Mouse (Mus musculus): ENCODE results near the gene Fam117b.

The Fam117b gene

DNA sequence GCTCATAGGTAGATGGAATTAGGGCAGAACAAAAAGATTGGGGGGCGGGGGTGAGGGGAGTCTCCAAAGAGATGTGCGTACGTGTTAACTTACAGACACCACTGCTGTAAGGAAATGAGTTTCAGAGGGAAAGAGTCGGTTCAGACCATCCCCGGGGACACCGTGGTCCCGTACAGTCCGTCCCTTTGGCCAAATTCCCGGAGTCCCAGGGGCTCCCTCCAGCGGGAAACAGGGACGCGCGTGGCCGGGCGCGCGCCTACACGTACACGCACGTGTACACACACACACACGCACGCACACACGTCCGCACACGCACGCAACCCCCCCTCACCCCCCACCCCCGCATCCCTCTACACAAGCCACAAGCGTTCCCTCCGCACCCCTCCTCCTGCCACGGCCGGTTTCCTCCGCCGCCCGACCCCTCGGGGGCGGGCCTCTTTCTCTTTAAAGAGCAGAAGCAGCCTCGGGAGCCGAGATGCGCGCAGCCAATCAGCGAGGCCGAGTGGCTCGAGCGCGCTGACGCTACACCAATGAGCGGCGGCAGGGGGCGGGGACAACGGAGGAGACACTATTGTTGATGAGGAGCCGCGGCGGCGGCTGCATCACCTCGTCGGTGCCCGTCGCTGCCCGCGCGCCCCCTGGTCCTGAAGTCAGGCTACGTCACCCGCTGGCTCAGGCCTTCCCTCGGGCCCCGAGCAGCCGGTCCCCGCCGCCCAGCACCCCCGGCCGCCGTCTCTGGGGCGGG lies at the start of gene Fam117b:
Gene Fam117b (plus strand): TSS at position 594 of the 745 bp plus-strand sequence.
- peak; percentile 98 for DNase-seq (ENCODE audit: low read depth, low spot score)

DNA sequence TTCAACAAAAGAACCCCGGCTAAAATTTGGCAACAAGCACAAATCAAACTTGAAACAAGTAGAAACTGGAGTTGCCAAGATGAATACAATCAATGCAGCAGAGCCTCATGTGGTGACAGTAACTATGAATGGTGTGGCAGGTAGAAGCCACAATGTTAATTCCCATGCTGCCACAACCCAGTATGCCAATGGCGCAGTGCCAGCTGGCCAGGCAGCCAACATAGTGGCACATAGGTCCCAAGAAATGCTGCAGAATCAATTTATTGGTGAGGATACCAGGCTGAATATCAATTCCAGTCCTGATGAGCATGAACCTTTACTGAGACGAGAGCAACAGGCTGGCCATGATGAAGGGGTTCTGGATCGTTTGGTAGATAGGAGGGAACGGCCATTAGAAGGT lies 44.8 kb upstream of the Fam117b start:
- no peak for DNase-seq (ENCODE audit: low read depth, low spot score)

DNA sequence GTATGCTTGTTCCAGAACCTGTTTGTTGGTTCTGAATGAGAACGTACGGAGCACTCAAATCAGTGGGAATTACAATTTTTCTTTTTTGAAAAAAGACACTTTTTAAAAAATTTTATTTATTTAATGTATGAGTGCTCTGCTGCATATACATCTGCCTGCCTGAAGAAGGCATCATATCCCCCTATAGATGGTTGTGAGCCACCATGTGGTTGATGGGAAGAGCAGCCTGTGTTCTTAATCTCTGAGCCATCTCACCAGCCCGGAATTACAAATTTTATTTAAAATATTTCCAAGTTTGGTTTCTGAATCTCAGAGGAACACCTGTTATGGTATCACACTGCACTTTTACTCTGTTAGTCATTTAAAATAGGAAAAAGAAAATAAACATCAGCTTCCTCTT lies 38.8 kb upstream of the Fam117b start:
- DNase-seq (ENCODE audit: low read depth, low spot score) = no peak

DNA sequence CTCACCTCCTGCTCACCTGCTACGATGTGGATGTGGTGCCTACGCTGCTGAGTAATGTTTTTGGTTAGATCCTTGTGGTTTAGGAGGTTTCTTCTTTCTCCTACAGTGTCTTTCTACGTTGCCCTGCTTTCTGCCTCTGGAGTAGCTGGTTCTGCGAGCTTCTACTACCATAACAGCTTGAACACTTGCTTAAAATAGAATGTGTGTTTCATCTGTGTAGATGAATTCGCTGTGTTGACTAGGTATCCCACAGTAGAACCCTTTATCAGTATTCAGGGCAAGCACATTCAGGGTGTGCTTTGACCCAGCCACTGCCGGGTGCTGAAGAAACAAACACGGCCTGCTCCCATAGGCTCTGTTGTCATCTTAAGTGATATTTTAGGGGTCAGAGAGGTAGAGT lies 34.7 kb upstream of the Fam117b start:
- DNase-seq (ENCODE audit: low read depth, low spot score) = no peak

DNA sequence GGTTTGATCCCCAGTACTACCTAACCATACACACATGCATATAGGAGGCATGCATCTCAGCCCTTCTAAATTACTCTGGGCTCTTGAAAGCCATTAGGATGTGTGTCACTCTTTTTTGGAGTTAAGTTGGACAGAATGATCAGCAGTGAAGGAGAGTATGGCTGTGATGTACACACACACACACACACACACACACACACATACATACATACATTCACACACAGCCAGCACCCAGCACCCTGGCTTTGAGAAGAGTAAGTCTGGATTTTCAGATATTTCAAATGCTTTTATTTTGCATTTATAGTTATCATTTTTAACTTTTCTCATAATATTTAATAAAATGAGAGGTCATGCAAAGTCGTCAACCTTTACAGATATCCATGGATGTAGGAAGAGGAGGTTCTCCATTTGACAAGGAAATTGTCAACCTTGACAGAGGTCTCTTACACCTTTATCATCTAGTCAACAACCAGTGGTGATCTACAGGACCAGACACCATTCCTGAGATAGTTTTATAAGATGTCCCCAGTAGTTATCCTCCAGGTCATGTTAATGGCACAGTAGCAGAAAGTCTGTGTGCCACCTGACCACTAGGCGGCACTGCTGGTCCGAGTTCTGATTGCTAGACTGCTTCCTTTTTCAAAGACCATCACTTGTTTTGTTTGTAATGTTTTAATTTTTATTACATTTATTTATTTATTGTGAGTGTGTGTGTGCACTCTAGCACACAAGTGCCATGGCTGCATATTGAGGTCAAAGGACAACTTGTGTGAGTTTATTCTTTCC lies 29.3 kb upstream of the Fam117b start:
- DNase-seq (ENCODE audit: low read depth, low spot score) = peak; percentile 63

DNA sequence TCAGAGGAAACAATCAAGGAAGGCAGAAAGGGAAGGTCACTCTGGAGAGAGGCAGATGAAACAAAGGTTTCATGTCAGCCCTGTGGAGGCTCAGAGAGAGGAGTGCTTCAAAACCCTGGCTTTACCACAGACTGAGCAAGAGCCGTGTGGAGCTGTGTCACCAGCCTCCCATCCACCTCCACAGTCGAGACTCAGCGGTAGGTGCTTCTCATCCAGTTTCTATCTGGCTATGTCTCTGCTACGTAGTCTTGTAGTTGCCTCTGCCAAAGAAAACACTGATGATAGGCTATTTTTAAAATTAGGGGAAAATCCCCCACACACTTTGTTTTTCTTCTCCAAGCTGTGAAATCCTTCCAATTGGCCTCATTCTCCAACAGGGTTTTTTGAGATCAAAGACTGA lies 25.9 kb upstream of the Fam117b start:
- DNase-seq (ENCODE audit: low read depth, low spot score) = no peak

DNA sequence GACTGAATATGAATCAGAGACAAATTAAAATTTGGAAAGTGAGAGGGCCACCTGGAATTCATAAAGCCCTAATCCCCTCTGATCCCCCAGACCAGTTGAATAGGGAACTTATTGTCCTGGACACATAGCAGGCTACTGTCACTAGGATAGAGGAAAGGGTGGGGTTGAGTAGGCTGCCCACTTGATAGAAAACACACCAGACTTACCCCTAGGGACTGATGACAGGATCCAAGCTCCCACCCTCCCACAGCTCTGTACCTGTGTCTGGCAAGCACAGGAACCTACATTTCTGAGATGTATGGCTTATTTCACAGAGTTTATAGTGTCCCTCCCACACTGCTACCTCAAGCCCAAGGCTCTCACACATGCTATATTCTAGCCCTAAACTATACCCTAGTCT lies 24.8 kb upstream of the Fam117b start:
- no peak for DNase-seq (ENCODE audit: low read depth, low spot score)

DNA sequence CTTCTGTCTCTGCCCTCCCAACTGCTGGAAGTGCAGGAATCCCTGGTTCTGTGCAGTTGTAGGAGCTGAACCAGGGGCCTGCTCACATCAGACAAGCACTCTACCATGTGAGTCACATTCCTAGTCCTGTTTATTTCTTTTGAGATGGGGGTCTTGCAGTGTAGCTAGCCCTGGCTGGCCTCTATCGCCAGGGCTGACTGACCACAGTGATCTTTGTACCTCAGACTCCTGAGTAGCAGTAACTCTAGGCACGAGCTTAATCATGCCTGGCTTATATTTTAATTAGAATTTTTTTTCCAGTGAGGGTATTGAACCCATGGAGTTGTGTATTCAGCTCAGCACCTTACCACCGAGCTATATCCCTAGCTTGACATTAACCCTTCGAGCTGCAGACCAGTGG lies 21.6 kb upstream of the Fam117b start:
- no peak for DNase-seq (ENCODE audit: low read depth, low spot score)

DNA sequence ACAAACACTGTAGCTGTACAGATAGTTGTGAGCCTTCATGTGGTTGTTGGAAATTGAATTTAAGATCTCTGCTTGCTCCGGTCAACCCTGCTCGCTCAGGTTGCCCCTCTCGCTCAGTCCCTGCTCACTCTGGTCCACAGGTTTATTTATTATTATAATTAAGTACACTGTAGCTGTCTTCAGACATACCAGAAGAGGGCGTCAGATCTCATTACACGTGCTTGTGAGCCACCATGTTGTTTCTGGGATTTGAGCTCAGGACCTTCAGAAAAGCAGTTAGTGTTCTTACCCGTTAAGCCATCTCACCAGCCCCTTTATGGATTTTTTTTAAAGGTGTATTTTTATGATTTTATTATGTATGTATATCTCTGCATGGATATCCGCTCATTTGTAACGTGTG lies 20.0 kb upstream of the Fam117b start:
- no peak for DNase-seq (ENCODE audit: low read depth, low spot score)

DNA sequence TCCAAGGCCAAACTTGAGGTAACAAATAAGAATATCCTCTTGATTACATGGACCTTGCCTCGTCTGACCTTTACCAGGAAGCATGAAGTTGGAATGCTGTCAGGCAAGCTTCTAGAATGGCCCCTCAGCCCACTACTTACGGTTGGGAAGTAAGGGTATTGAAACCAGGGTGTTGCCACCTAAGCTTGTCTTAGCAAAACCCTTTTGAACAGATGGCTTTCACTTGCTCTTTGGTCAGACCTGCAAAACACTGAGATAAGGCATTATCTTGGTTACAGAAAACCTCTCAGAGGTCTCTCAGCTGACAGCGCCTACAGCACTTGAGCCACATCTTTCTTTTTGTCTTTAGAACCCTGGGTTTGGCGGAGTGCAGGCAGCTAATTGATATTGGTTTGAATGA lies 18.8 kb upstream of the Fam117b start:
- DNase-seq (ENCODE audit: low read depth, low spot score) = no peak

DNA sequence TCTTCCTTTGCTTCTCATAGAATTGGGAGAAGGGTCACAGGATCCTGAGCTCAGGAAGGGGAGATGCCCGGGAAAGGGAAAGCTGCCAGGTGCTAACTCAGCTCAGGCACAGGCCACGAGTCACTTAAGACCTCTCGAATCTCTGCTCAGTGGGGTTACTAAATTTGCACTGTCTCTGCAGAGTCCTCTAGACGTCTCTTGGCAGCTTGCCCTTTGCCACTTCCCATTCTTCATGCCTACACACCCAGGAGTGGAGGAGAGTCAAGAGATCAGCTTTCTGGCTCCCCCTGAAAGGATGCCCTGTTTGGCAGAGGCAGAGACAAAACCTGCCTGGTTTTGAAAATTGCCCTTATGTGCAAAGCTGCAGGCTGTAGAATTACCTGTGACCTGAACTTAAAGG lies 17.4 kb upstream of the Fam117b start:
- no peak for DNase-seq (ENCODE audit: low read depth, low spot score)

DNA sequence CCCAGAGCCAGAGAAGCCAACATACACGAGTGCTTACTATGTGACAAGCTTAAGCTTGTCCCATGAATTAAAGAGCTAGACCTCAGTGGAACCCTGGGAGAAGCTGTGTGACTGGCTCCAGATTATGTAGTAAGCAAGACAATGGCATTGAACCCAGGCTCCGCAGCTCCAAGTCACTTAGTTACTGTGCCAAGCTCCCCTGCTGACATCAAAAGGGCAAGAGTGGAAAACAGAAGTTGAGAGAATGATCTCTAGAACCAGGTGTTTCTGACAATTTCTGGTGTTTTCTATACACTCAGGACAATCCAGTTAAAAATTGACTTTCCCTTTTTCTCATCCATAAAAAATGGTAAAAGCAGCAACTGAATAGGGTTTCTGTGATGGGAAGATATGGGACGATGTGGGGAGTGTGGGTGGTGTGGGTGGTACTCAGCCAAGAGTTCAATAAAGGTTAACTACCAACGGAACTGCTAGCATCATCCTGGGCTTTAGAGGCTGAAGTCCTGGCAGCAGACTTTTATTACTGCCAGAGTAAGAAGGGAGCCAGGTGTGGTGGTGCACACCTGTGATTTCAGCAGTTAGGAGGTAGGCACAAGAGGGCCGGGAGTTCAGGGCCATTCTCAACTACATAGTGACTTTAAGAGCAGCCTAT lies 15.5 kb upstream of the Fam117b start:
- no peak for DNase-seq (ENCODE audit: low read depth, low spot score)

DNA sequence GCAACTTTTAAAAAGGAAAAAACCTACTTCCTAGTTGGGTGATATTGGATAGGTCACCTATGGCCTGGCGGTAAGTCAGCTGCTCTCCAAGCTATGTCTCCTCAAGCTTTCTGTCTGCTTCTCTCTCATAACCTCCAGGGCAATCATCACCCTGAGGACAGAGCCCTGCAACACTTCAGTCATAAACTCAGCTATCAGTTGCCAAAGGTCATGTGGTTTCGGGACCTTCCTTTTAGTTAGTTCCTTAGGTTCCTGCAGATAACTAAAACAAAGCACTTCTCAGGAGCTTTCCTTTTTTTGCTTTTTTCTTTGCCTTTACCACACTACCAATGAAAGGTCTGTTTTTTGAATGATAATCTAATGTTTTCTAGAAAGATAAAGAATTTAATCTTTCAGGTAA lies 13.1 kb upstream of the Fam117b start:
- DNase-seq (ENCODE audit: low read depth, low spot score) = no peak

DNA sequence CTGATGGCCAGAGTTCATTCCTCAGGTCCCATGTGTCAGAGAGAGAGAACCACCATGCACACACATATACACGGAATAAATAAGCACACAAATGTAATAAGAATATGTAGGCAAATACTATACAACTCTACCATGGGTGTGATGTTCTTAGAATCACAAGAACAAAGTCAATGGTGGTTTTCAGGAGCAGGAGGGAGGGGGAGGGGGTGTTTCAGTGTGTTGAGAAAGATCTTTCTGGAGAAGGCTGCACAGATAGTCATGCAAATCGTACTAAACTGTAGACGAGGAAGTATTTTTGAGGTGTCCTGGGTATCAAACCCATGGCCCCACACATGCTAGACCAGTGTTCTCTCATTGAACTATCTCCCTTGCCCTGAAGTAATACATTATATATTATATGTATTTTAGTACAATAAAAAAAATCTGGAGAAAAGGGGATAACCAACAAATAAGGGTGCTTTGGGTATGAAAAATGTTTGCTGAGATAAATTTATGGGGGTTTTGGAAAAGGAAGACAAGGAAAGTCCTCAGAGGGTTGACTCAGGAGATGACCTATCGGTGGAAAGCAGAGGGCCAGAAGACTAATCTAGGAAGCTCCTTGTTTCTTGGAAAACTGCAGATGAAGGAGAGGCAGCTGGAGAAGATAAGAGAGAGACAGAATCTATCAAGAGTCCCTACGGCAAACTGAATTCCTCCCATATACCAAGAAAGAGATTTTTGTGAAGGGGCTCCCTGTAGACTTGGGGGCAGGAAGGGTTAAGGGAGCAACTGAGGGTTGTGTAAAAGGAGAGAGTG lies 11.5 kb upstream of the Fam117b start:
- DNase-seq (ENCODE audit: low read depth, low spot score) = no peak

DNA sequence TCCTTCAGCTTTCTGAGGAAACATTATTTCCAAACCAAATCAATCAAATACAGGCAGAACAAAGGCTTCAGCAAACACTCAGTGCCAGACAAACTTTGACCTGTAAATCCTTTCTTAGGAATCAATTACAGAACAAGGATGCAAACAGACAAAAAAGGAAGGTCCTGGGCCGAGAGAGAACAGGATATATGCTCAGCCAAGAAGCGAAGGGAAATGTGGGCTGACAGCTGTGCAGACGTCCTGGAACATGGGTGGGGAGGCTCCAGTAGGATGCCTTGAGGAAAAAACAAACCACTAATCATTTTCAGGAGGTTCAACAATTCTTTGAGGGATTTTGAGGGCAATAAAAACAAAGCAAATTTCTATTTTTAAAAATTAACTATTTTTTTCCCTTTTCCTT lies 10.2 kb upstream of the Fam117b start:
- no peak for DNase-seq (ENCODE audit: low read depth, low spot score)

DNA sequence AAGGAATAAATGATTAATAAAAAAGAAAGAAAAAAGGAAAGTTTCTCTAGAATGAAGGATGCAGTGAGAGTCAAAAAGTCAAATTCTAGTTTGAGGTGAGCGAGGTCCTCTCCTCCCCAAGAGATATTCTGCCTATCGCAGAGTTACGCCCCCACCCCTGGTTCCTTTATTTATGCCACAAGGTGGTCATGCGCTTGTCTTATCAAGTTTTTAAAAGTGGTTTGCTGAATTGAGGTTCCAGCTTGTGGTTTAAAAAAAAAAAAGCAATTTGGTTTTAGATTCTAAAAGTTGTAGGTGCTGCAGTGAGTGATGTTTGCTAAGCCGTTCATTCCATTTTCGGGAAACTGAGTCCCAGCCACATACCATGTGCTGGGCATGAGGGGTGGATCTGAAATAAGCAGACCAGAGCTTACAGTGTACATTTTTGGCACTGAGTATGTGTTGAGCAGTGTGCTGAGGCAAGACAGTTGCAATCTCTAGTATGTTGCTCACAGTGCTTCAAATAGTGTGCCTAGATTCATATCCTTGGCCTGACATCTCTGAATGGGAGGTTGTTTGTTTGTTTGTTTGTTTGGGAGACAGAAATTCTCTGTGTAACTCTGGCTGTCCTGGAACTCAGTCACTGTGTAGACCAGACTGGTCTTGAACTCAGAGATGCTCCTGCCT lies 8.0 kb upstream of the Fam117b start:
- DNase-seq (ENCODE audit: low read depth, low spot score) = no peak

DNA sequence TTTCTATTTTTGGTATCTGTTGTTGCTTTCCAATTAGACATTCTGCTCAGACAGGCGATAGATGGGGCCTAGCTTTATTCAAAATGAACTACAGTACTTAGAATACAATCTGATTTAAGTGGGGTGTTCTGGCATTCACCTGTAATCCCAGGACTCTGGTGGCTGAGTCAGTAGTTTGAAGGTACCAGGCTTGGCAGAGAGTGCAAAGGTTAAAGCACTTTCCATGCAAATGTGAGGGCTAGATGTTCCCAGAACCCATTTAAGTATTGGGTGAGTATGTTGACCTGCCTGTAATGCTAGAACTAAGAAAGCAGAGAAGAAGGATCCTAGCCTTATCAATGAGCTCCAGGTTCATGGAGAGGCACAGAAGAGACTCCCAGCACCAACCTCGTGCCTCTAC lies 6.9 kb upstream of the Fam117b start:
- no peak for DNase-seq (ENCODE audit: low read depth, low spot score)

DNA sequence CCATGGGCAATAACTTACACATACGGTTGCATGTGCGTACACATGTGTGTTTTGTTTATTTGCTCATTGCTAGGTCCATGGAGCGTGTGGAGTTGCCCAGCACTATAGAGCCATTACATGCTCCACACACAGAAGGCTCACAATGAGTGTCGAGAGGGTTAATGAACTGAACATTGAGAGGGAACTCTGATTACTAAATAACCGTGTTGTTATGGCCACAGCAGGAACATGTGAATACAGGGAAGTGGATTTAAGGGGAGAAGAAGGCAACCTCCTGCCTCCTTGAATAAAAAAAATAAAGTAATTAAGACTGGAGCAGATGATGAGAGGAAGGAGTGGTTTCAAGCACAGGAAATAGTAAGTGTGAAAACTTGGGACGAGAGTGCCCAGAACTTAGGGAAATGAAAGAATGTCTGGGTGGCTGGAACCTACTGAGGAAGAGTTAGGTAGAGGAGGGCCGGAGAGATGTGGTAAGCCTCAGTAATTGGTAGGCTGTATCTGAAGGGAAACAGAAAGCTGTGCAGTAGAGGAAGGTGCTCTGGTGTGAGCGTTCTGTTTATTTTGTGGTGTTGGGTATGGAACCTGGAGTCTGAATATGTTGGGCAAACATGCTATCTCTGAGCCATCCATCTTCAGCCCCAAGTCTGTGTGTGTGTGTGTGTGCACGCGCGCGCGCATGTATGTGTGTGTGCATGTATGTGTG lies 5.8 kb upstream of the Fam117b start:
- no peak for DNase-seq (ENCODE audit: low read depth, low spot score)

DNA sequence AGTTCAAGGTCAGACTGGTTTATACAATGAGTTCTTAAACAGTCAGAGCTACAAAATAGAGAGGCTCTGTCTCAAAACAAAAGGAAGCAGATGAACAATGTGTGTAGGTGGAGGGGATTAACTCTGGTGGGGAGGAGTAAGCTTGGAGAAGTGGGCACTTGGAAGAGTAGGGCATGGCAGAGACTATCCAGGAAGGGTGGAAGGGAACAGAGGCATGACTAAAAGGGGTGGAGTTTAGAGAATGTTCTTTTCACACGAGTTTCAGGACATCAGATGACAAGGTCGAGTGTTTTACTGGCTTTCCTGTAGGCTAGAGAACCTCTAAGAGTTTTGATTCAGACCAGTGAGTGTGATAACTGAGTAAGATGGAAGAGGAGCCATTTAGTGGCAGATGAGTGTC lies 5.1 kb upstream of the Fam117b start:
- no peak for DNase-seq (ENCODE audit: low read depth, low spot score)

DNA sequence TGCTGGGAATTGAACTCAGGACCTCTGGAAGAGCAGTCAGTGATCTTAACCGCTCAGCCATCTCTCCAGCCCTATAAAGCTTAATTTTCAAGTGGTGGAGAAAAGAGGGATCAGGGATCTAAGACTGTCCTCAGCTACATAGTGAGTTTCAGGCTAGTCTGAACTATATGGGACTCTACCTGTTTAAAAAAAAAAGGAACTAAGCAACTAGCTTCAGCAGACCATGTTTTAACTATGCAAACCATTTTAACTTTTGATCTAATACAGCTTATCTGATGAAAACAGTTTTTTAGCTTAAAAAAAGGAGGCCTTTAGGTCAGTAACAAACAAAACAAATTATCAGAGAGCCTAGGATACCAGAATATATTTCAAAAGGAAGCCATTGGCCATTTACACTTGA lies 1.9 kb upstream of the Fam117b start:
- DNase-seq (ENCODE audit: low read depth, low spot score) = no peak
